Mouse (Mus musculus) thymus, postnatal 36 days (tissue): ENCODE data around the gene Slc20a1.

Experiments
- DNase-seq, 2 experiments: peaks; one replicate each; pipeline ENCODE4 v3.0.0; 2022; ENCODE audit warnings: mixed read lengths in 2 of 2

Slc20a1 gene

DNA sequence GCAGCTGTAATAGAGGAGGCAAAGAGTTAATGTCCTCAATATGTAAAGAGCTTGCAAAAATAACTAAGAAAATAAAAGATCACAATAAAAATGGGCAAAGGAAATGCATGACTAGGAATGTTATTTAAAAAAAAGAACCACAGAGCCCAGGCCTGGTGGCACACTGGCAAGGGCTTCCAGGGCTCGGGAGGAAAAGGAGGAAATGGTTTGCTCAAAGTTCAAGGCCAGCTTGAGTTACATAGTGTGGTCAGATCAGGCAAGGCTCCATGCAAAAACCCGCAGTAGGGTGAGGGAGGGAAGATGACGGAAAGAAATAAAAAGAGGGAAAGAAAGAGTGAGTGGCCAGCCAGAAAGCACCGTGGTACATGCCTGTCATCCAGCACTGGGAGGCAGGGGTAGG lies 30.0 kb downstream of the Slc20a1 start:
- no peak for DNase-seq

DNA sequence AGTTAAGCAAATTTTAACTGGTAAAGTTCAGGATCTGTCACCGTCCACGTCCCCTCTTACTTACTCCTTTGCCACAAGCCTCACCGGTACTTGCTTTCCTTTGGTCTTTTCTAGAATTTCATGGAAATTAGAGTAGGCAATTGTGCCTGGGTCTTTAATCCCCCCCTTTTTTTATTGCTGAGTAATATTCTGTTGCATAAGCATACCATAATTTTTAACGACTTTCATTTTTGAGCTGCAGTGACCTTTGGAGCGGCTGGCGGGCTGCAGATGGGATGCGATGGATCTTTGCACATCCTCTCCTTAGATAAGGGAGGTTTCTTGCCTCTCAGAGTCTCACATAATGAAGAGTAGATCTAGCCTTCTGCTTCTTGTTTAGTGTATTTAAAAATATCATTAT lies 30.8 kb downstream of the Slc20a1 start:
- DNase-seq, result no peak

DNA sequence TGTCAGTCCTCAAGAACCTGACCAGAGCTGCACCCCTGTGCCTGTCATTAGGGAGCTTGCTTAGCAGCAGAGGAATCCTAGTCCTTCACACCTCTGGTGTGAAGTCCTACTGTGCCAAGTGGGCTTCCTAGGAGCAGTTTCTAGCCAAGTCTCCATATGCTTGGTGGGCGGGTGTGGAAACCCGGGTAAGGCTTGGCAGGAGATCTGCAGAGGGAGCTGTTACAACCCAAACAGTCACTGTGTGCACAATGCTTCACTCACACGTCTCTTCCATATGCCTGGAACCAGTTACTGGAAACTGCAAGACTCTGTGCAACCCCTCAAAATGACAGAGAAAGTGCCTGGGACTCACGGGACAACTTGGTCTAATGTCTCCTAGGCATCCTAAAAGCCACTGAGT lies 33.5 kb downstream of the Slc20a1 start:
- DNase-seq, result no peak

DNA sequence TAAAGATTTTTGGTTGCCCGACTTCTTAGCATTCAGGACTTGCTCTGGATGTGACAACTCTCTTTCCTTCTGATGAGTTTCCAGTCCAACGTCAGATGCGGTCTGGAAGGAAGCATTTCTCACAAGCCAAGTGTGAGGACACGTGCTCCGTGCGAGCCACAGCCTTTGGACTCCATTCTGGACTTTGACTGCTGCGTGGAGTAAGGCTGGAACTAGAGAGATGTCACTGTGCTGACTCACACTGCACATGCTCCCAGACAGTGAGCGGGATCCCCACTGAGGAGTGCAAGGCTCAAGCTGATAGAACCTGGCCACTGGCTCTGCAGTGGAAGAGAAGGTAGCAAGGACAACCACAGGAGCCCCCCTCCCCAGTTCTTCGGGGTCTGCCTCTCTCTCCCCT lies 33.9 kb downstream of the Slc20a1 start:
- DNase-seq, result no peak

DNA sequence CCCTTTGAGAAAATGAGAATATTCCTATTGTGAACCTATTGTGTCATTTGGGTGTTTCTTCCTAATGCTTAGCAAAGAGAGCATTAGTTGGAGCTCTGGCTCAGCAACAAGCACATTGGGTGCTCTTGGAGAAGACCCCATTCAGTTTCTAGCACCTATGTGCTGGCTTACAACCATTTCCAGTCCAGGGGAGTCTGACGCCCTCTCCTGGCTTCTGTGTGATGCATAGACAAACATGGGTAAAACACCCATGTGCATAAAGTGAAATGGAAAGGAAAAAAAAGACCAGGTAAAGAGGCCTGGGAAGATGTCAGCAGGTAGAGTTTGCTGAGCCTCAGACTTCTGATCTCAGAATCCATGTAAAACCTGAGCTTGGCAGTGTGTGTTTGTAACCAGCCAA lies 34.7 kb downstream of the Slc20a1 start:
- DNase-seq, result no peak

DNA sequence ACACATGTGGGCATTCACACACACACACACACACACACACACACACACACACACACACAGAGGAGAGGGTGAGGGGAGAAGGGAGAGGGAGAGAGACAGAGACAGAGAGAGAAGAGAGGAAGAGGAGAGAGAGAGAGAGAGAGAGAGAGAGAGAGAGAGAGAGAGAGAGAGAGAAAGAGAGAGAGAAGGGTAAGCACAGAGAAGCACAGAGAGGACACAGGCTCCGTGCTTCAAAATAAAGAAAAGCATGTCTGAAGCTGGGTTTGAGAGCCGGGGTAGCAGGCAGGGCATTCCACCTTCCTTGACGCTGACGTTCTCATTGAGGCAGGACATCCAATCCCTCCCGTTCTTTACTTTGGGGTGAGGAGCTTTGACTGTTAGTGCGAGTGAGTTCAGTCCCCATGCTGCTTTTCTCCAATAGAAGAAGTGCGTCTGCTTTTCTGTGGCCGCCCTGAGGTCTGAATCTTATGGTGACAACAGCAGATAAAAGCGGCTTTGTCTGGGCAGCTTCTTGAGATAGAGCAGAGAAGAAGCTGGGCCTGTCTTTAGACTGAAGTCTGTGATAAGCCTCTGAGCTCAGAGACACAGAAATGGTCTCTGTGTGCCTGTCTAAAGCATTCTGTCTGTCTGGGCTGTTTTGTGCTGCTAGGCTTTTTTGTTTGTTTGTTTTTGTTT lies 35.4 kb downstream of the Slc20a1 start:
- DNase-seq, result no peak

DNA sequence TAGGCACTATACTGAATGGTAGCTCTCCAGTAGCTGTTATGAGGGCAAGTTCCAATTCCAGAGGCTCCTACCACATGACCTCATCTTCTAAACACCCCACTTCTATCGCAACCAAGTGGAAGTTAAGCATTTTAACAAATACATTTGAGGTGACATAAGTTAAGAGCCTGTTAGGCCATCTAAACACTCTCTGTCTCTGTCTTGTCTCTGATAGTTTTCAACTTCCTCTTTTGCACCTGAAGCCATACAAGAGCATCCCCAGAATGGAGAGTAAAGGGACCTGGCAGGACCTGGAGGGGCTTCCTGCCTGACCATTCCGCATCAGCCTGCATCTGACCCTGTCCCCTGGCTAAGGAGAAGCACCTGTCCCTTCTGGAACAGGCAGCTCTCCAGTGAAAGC lies 36.2 kb downstream of the Slc20a1 start:
- no peak for DNase-seq

DNA sequence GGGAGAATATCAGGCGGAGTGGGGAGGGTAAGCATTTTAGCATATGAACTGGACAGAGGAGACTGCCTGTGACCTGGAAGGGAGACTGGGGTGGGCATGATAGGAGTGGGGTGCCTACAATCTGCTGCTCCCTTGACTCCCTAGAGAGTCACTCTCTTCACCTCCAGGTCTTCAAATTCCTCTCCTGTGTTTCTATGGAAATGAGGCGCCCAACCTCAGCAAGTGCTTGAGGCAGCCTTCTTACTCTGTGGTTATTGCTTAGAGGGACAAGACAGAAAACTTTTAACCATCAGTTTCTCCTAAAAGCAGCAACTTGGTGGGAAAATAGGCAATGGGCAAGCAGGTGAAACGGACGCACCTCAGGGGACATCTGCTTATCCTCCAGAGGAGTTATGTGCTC lies 38.0 kb downstream of the Slc20a1 start:
- DNase-seq, result no peak

DNA sequence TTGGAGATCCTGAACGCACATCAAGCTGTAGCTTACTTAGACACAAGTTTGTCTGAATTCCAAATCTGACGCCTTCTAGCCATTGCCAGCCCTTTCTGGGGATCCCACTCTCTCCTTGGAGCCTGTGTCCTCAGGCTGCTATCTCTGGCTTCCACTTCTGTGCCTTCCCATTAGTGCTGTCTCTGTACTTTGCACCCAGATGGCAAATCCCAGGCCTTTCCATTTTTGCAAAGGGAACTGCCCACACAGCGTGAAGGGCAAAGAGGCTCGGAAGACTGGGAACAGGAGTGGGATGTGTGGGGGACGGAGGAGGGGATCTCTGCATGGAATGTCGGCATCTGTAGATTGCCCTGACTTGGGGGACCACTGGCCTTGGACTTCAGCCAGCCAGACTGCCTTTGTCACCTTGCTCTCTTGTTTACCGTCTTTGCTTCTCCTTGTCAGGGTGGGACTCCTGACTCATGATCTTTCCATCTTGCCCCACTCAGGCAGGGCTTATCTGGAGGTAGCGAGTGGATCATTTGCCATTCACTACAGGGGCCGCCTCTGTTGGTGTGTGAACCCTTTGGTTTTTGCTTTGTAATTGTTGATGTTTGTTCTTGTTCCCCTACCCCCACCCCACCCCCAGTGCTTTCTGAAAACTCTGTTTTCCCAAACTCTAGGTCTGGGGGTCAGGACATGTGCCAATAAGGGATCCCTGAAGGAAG lies 42.3 kb downstream of the Slc20a1 start:
- no peak for DNase-seq

DNA sequence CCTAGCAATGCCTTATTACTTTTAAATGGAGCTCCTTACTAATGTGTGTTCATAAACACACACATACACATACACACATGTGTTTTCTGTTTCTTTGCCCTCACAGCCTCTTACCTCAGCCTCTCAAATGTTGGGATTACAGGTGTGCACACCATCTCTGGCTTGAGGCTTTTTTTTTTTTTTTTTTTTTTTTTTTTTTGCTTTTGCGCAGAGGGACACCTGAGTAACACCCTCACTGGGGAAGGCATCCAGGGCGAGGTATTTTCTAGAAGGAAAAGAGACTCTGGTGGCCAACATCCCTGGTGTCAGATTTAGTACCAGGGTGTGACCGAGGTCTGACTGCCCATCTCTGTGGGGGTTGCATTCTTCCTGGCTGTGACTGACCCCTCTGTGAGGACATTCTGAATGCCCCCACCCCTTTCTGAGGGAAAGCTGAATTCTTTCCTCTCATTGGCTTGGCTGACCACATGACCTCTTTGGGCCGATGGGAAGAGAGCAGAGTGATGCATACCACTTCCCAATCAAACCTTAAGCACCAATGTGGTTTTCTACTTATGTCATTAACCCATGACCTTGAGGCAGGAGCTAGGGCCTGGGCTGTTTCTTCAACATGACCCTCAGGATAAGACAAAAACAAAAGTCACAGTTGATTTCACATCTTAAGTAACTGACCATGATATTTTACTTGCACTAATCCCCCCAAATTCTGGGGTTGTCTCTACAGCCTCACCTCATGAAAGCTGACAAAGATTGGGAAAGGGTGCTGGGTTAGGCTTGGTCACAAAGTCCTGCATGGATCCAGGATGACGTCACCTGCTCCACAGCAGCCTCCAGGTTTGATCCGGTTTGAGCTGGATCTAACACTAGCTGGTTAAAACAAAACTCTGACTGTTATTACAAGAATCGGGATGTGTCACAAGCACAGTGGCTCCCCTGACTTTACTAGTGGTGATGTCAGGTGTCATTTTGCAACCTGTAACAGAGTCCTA lies 43.6 kb downstream of the Slc20a1 start:
- no peak for DNase-seq

DNA sequence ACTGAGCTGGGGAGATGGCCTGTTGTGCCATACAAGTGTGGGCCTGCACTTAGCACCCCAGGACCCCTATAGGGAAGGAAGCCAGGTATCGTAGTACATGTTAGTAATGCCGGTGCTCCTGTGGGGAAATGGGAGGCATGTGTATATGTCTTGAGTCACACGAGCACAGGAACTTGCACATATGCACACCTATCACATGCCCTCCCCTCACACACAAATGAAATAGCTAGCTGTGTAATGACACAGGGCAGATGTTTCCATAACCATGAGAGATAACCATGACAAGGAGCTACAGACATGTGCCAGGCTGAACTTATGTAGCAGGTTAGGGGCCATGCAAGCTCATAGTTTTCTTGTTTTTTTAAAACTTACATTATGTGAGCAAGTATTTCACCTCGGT lies 44.4 kb downstream of the Slc20a1 start:
- no peak for DNase-seq

DNA sequence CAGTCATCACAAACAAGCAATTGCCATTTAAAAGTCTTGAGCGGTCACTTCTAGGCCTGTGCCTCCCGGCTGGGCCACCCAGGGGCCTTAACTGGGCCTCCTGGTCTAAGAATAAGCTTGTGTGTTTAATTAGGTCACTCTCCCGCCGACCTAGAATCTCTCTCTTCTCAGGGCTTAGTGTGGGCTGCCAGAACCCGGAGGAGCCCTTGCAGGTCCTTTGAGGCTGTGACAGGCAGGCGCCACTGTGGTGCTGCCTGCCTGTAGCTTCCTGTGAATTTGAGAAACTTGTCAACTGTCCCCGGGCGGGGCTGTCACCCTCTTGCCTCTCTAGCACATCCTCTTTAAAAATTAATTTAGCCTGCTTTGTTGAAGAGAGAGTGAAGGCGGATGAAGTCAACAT lies 45.2 kb downstream of the Slc20a1 start:
- peak; percentile 45 to 53 for DNase-seq

DNA sequence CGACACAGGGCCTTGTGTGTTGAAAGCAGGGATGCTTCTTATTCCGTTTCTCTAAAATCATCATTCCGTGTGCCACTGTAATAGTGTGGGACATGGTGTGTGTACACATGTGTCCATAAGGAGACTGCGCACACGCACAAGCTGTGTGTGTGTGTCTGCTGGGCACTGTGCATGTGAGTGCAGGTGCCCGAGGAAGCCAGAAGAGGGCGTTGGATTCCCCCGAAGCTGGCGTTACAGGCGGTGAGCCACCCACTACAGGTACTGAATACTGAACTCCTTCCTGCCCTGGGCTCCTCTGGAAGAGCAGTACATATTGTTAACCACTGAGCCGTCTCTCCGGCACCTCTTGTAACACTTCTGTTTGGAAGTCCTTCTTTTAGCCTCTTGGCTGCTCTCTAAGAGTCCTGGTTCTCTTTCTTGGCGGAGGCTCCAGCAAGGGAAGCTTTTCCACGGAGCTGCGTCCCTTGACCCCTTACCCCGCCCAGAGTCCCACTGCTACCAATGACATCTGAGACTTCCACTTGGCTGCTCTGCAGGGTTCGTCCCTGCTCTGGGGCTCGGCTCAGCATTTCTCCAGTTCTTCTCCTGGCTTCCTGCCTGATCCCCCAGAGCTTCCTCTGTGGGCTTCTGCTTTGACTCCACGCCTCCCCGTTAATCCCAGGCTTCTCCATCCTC lies 46.0 kb downstream of the Slc20a1 start:
- DNase-seq, result no peak

DNA sequence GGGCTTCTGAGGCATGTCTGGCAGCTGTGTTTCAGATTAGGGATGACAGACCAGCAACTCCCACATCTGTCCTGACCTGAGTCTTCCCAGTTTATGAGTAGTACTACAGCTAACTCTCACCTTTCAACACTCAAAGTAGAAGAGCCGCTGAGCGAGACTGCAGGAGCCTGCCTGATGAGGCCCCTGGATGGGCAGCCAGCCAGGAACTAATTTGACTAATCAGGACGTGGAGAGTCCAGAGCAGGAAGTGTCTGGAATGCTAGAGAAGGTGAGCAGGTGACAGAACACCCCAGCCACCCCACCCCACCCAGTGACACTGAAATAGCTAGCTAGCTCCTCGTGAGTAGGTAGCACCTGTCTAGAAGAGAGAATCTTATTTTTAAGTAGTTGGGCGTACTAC lies 47.1 kb downstream of the Slc20a1 start:
- DNase-seq, result no peak

DNA sequence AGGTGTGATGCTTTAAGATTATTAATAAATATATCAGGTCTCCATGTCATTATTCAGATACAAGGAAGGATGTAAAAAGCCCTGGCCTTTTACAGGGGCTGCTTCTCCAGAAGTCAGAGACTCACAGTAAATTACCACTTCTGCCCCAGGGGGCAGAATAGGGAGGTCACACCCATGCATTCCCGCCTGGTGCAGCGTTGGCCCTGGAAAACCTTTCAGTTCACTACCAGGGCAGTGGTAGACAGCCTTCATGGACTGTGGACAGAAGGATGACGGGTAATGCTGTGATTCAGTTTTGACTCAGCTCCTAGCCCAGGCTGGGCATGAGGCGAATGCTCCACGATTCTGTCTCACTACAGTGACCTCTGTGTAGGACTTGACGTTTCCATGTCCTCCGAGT lies 47.9 kb downstream of the Slc20a1 start:
- DNase-seq, result no peak

DNA sequence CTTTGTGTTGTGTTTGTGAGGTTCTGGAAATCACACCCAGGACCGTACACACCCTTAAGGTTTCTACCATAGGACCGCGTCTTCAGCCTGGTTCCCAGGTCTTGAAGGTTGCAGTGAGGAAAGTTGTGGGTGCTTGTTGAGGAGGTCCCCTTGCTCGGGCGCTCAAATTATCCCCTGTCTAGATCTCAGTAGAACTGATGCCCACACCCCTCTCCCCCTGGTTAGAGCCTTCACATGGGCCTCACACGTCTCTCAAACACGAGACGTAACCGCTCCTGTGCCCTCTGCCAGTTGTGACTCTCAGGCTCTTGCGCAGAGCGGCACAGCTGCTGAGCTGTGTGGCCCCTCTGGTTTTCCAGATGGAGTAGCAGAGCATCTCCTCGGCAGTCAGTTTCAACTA lies 48.4 kb downstream of the Slc20a1 start:
- DNase-seq, result no peak

DNA sequence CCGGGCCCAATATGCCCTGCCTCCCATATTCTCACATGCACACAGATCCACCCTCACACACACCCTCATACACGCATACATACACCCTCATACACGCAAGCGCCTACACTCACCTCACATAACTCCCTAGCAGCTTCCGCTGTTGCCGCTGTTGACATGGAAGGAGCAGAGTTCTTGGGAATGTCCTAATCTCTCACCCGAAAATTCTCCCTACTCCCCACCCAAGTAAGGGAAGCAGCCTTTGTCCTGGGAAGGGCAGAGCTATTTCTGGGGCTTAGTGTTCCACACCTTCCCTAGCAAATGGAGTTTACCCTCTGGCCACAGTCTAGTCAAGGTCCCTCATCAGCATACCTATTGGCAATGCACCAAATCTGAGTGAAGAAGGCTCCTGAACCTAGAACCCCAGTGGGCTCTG lies 49.1 kb downstream of the Slc20a1 start:
- DNase-seq, result no peak

DNA sequence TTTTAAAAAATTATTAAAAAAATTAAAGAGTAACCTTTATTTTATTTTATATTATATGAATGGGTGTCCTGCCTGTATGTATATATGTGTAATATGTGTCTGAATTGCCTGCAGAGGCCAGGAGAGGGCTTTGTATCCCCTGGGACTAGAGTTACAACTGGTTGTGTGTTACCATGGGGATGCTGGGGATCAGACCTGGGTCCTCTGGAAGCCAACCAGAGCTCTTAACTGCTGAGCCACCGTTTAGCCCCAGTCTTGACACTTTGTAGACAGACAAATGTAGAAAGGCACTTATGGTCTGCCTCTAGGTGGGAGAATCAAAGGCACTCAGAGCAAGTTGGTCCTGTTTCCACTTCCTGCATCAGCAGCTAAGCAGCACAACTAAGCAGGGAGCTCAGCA lies 50.8 kb downstream of the Slc20a1 start:
- DNase-seq, result no peak

DNA sequence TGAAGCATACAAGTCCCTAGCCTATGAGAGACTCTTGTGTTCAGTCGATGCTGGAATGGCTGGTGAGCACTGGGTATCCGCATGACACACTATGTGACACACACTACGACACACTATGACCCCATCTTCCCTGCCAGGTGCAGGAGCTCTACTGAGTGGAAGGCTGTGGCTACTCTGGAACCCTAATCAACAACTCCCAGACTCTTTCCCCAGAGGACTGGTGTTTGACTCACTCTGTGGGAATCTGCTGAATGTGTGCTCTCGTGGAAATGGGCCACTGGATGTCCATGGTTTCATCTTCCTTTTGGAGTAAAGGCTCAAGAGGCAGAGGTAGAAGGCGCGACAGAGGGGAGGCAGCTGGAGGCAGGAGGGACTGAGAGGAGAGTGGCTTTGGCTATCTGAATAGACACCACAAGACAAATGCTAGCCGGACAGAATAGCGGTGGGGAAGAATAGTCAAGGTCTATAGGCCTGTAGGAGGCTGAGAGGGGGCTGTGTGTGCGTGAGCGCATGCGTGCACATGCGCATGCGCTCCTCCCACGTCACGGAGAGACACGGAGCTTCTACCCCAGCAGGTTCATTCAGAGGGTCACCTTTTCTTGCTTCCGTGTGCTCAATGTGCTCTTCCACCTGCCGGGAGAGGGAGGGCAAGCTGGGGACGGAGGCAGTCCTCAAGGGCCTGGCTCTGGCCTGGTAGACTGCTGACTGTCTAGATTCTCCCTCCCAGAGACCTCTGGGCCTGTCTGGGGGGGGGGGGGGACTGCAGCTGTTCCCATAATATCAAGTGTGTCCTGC lies 54.5 kb downstream of the Slc20a1 start:
- DNase-seq, result no peak

DNA sequence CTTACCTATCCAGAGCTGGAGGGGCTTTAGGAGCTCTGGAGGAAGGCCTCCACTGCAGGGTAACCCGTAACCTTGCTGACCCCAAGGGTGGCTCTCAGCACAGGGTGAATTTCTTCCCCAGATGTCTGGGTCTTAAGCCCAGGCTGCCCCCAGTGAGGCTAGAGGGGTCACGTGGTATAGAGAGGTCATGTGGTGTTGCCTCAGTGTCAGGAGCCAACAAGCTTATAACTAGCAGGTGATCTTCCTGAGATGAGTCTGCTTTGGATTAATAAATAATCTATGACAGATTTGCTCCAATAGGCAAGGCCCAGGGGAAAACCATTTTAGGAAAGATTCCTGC lies 55.0 kb downstream of the Slc20a1 start:
- DNase-seq, result no peak

DNA sequence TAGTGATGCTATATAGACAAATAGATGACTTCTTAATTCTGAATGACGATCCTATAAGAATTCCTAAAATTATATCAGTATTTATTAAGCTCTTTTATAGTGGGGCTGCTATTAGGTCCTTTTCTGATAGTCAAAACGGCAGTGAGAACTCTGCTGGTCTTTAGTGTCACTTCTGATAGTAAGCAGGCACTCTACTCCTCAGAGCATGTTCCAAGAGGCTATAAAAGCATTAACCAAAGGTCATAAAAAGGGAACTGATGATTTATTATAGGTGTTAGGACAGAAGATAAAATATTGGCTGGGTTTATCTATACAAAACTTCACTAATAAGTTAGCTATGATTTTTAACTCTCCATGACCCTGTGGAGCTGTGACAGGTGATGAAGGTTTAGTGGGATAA lies 55.5 kb downstream of the Slc20a1 start:
- DNase-seq, result no peak

DNA sequence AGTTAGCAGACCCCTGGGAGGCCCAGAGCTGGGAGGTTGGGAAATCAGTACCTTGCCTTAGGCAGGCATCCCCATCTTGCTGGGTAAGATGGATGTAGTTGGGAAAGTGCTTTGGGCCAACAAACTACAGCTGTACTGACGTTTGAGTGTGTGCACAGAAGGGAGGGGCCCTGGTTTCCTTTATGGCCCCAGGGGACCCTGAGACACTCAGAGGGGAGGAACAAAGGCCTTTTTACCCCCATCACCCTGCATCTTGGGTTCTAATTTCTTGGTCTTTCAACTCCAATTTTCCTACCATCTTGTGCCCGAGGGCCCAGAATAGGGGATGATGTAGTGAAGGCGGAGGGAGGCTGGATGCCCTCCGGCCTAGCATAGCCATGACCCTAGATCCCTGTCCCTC lies 57.4 kb downstream of the Slc20a1 start:
- DNase-seq, result no peak
